Mouse (Mus musculus) limb, embryonic 12.5 days (tissue): ENCODE measurements at regions not wholly inside any gene's neighbourhood (a gene's known extent, or its start where the extent isn't known, plus 50 kb on each side); places are given as distances from the start of the nearest gene placed in this dataset.

Experiments
- ATAC-seq: fragments of 200-750 bp; cut with Nextera tagmentation; 2 replicates; pipeline ENCODE4 v1.8.0; 2017; ENCODE audit warnings: low read depth, moderate TSS enrichment; ENCODE audit not compliant: insufficient number of reproducible peaks, insufficient read depth, low FRiP score, low TSS enrichment
- H3K27ac ChIP-seq: fragments of 300-500 bp; sonication (generic); 2 replicates; pipeline ENCODE4 v1.5.1; 2016; ENCODE audit warnings: mild to moderate bottlenecking, moderate library complexity
- H3K27me3 ChIP-seq: fragments of 300-500 bp; sonication (generic); 2 replicates; pipeline ENCODE4 v1.6.1; 2016; ENCODE audit warnings: mild to moderate bottlenecking, moderate library complexity
- H3K36me3 ChIP-seq: fragments of 300-500 bp; sonication (generic); 2 replicates; pipeline ENCODE4 v1.6.1; 2016; ENCODE audit warnings: mild to moderate bottlenecking, moderate library complexity
- H3K4me1 ChIP-seq: fragments of 300-500 bp; sonication (generic); replicated peaks from 2 replicates; pipeline ENCODE4 v1.6.1; 2016
- H3K4me2 ChIP-seq: fragments of 300-500 bp; sonication (generic); 2 replicates; pipeline ENCODE4 v1.6.1; 2016; ENCODE audit warnings: mild to moderate bottlenecking, moderate library complexity
- H3K4me3 ChIP-seq: fragments of 300-500 bp; sonication (generic); replicated peaks from 2 replicates; pipeline ENCODE4 v1.5.1; 2016; ENCODE audit warnings: mild to moderate bottlenecking
- H3K9ac ChIP-seq: fragments of 300-500 bp; sonication (generic); replicated peaks from 2 replicates; pipeline ENCODE4 v1.6.1; 2016; ENCODE audit warnings: mild to moderate bottlenecking, moderate library complexity
- H3K9me3 ChIP-seq: fragments of 300-500 bp; sonication (generic); 2 replicates; pipeline ENCODE4 v1.6.1; 2016; ENCODE audit warnings: mild to moderate bottlenecking, moderate library complexity
- WGBS: fragments of 180-500 bp; shearing (Covaris S2); methylation state at CpG from one replicate; pipeline ENCODE4 v1.1.7; 2016; 5-methylcytosine and 5-hydroxymethylcytosine counted together

DNA sequence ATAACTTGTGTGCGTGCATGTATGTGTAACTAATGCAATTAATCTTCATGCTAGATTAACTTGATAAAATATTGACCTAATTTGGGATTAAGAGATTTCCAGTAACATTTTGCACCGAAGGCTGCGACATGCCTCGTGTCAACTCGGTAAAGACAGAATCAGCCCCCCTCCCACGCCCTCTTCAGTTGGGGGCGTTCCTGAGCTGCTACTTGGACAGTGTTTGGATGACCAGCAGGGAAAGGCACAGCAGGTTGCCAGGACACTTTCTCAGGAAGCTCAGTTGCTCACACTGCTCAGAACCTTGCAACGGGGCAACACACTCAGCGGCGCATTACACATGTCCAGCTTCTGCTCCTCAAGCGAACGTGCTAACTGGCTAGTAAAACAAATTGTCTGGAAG, 326.2 kb upstream of the Fam241a start:
- no peaks in the 10 kb centered on the region for H3K36me3 ChIP-seq
- WGBS, result 45% methylated on average over 12 of the region's 12 CpGs
- H3K4me3 ChIP-seq, result no peak overlapping the region
- no peak overlapping the region for H3K4me2 ChIP-seq
- no peak overlapping the region for H3K27ac ChIP-seq
- no peaks in the 10 kb centered on the region for H3K27me3 ChIP-seq
- H3K4me1 ChIP-seq, result peaks cover 3% of the 10 kb centered on the region
- H3K9me3 ChIP-seq, result no peaks in the 10 kb centered on the region
- ATAC-seq, result no peak
- no peak overlapping the region for H3K9ac ChIP-seq

DNA sequence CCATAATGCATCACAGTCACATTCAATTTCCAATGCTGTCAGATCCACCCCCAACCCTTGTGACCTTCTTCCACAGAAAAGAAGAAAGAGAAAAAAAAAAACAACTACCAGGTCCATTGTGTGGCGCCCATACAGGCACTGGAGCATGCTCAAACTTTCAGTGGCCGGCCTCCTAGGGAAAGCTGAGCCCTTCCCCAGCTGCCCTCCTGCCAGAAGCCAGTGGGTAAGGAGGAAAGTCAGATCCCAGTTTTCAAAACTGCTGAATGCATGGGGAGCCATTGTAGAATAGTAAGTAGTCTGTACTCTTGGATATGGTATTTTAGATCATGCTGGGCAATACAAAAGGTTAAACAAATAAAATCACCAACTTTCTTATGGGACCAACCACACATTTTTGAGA, 325.5 kb upstream of the Fam241a start:
- no peak overlapping the region for H3K4me2 ChIP-seq
- no peak overlapping the region for H3K4me3 ChIP-seq
- H3K27ac ChIP-seq, result no peak overlapping the region
- 74% methylated on average over 2 of the region's 2 CpGs for WGBS
- H3K36me3 ChIP-seq, result no peaks in the 10 kb centered on the region
- no peaks in the 10 kb centered on the region for H3K27me3 ChIP-seq
- H3K9me3 ChIP-seq, result no peaks in the 10 kb centered on the region
- no peak overlapping the region for H3K9ac ChIP-seq
- no peak for ATAC-seq
- peaks cover 3% of the 10 kb centered on the region for H3K4me1 ChIP-seq

- Histone ChIP-seq H3K9ac (no peak overlapping the region), H3K27ac (no peak overlapping the region), H3K4me1 (peaks cover 3% of the 10 kb centered on the region), H3K36me3 (no peaks in the 10 kb centered on the region), H3K9me3 (no peaks in the 10 kb centered on the region), H3K4me3 (no peak overlapping the region), H3K4me2 (no peak overlapping the region), H3K27me3 (no peaks in the 10 kb centered on the region)
- ATAC-seq, result no peak
- 80% methylated on average over 8 of the region's 8 CpGs for WGBS
These were observed 324.8 kb upstream of the Fam241a start for GRCm38 (mm10) chr3:128220776-128221550.

DNA sequence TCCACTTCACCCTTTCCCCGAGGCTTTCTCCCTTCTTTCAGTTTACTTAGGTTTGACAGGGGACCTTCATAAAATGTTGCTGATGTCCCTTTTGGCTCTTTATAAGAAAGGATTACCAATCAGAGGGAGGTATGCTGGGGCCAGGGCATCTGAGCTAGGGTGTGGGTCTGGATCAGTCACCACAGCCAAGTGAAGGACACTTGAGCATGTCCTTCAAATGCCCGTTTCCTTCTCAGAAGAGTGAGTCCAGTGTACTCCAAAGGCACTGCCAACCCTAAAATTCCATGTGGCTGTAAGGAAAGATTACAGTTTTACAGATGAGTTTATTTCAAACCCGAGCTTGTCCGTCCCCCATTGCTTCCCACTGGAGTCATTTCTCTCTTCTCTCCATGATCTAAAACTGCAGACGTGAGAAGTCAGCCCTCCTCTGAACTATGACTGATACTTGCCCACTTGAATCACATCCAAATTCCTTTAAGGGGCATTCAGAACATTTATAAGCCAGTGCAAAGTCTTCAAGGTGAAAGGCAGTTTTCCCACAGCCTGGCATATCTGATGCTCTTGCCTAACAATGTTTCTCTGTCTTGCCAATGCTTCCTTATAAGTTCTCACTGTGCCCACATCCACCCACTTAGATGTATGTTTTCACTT, 321.8 kb upstream of the Fam241a start:
- no peak overlapping the region for H3K4me2 ChIP-seq
- no peaks in the 10 kb centered on the region for H3K36me3 ChIP-seq
- H3K9ac ChIP-seq, result no peak overlapping the region
- no peak for ATAC-seq
- no peak overlapping the region for H3K27ac ChIP-seq
- no peaks in the 10 kb centered on the region for H3K9me3 ChIP-seq
- WGBS, result 77% methylated on average over 5 of the region's 5 CpGs
- H3K4me3 ChIP-seq, result no peak overlapping the region
- no peaks in the 10 kb centered on the region for H3K27me3 ChIP-seq
- H3K4me1 ChIP-seq, result peaks cover 3% of the 10 kb centered on the region

DNA sequence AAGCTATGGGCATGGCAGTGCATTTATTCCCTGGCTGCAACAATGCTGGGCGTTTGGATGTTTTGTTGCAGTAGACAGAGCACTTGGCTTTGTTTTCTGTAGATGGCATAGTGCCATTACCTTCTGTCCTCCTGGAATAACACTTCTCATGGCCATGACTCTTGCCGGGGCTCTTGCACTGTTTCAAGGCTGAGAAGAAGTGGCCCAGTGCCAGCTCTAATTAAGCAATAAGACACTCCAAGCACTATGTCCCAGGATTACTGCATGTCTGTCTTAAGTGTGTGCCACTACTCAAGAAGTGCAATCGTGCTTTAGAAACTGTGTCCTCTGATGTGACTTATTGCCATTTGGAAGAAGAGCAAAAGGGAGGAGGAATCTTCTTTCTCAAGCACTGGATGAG, 316.1 kb upstream of the Fam241a start:
- ATAC-seq, result no peak

DNA sequence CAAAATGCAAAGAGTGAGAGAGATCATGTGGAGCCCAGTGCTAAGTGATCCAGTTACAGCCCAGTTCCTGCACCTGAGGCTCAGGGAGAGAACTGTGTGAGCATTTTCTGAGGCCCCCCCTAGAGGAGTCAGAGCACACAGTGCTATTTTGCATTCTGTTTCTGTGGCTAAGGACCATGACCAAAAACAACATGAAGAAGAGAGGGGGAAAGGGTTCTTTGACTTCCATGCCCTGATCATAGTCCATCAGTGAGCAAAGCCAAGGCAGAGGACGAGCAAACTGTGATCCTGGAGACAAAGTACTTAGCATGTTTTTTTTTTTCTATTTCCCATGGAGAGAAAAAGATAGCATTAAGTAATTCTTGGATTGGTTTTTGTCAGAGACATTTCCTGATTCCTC, 314.5 kb upstream of the Fam241a start:
- WGBS, result 64% methylated on average over 1 of the region's 1 CpGs
- no peaks in the 10 kb centered on the region for H3K9me3 ChIP-seq
- H3K4me2 ChIP-seq, result no peak overlapping the region
- H3K4me3 ChIP-seq, result no peak overlapping the region
- H3K27me3 ChIP-seq, result no peaks in the 10 kb centered on the region
- ATAC-seq, result no peak
- H3K9ac ChIP-seq, result no peak overlapping the region
- no peak overlapping the region for H3K27ac ChIP-seq
- no peaks in the 10 kb centered on the region for H3K4me1 ChIP-seq
- H3K36me3 ChIP-seq, result no peaks in the 10 kb centered on the region

More for the DNA sequence above, 316.1 kb upstream of the Fam241a start:
- H3K27me3 ChIP-seq, result no peaks in the 10 kb centered on the region
- no peaks in the 10 kb centered on the region for H3K4me1 ChIP-seq
- H3K9ac ChIP-seq, result no peak overlapping the region
- 60% methylated on average over 3 of the region's 3 CpGs for WGBS
- H3K9me3 ChIP-seq, result no peaks in the 10 kb centered on the region
- H3K36me3 ChIP-seq, result no peaks in the 10 kb centered on the region
- no peak overlapping the region for H3K4me2 ChIP-seq
- H3K4me3 ChIP-seq, result no peak overlapping the region
- H3K27ac ChIP-seq, result no peak overlapping the region

- no peaks in the 10 kb centered on the region for H3K27me3 ChIP-seq
- no peak overlapping the region for H3K4me3 ChIP-seq
- no peak overlapping the region for H3K27ac ChIP-seq
- no peak for ATAC-seq
- H3K9me3 ChIP-seq, result no peaks in the 10 kb centered on the region
- H3K4me2 ChIP-seq, result no peak overlapping the region
- H3K36me3 ChIP-seq, result no peaks in the 10 kb centered on the region
- H3K4me1 ChIP-seq, result no peaks in the 10 kb centered on the region
- 58% methylated on average over 3 of the region's 3 CpGs for WGBS
- H3K9ac ChIP-seq, result no peak overlapping the region
These were observed 310.8 kb upstream of the Fam241a start for GRCm38 (mm10) chr3:128206948-128207347.

GRCm38 (mm10) chr3:128206483-128206882, 310.4 kb upstream of the Fam241a start:
- 93% methylated on average over 1 of the region's 1 CpGs for WGBS
- no peak overlapping the region for H3K4me3 ChIP-seq
- no peak overlapping the region for H3K4me2 ChIP-seq
- no peak overlapping the region for H3K9ac ChIP-seq
- H3K27ac ChIP-seq, result no peak overlapping the region
- no peaks in the 10 kb centered on the region for H3K27me3 ChIP-seq
- ATAC-seq, result no peak
- H3K9me3 ChIP-seq, result no peaks in the 10 kb centered on the region
- H3K36me3 ChIP-seq, result no peaks in the 10 kb centered on the region
- no peaks in the 10 kb centered on the region for H3K4me1 ChIP-seq

GRCm38 (mm10) chr3:128200574-128201235, 304.6 kb upstream of the Fam241a start:
- H3K4me3 ChIP-seq, result no peak overlapping the region
- peaks cover 10% of the 10 kb centered on the region; the same call in 1 of the 2 replicates for H3K4me1 ChIP-seq
- no peaks in the 10 kb centered on the region for H3K36me3 ChIP-seq
- H3K27ac ChIP-seq, result no peak overlapping the region
- ATAC-seq, result no peak
- no peaks in the 10 kb centered on the region for H3K9me3 ChIP-seq
- WGBS, result 64% methylated on average over 5 of the region's 5 CpGs
- no peak overlapping the region for H3K9ac ChIP-seq
- H3K4me2 ChIP-seq, result no peak overlapping the region
- peaks cover 8% of the 10 kb centered on the region; the same call in 1 of the 2 replicates for H3K27me3 ChIP-seq

GRCm38 (mm10) chr3:128199466-128199865, 303.3 kb upstream of the Fam241a start:
- WGBS, result 74% methylated on average over 2 of the region's 2 CpGs
- peaks cover 12% of the 10 kb centered on the region; the same call in 1 of the 2 replicates for H3K27me3 ChIP-seq
- no peaks in the 10 kb centered on the region for H3K9me3 ChIP-seq
- H3K4me3 ChIP-seq, result no peak overlapping the region
- no peak overlapping the region for H3K27ac ChIP-seq
- no peak overlapping the region for H3K4me2 ChIP-seq
- no peaks in the 10 kb centered on the region for H3K36me3 ChIP-seq
- peaks cover 10% of the 10 kb centered on the region; the same call in 1 of the 2 replicates for H3K4me1 ChIP-seq
- no peak for ATAC-seq
- no peak overlapping the region for H3K9ac ChIP-seq

DNA sequence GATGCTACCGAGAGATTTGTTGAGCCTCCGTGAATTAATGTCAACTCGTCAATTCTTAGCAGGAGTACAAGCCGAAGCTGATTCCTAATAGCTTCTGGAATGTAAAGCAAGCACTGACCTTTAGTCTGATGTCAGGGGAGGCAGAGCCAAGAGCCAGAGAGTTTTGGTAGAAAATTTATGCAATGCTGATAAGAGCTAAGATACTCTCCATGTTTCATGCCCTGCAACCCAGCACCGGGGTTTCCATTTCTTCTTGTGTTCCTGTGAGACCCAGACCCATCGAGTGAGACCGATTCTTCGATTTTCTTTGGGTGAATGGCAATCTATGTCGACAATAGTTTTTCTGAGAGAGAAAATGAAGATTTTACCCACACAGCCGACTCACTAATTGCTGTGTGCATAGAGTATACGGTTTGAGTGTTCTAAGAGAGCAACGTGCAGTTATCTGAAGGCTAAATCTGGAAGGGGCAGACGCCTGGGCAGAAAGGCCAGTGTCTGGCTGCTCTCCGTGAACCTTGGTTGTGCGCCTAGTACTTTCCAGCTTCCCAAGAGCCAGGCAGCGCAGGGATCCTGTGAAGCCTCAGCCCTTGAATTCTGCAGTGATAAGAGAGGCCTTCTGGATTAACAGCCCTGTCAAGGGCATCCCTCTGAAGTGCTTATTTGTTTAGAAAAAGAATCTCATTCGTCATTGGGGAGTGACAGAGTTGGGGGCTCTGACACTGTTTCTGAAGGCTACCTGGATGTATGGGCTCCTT, 296.1 kb upstream of the Fam241a start:
- H3K4me2 ChIP-seq, result no peak overlapping the region
- 46% methylated on average over 17 of the region's 17 CpGs for WGBS

More for the DNA sequence above, 296.1 kb upstream of the Fam241a start:
- Histone ChIP-seq H3K9ac (no peak overlapping the region), H3K4me3 (no peak overlapping the region), H3K36me3 (no peaks in the 10 kb centered on the region), H3K4me1 (no peaks in the 10 kb centered on the region), H3K27ac (no peak overlapping the region), H3K9me3 (no peaks in the 10 kb centered on the region), H3K27me3 (peaks cover 27% of the 10 kb centered on the region)
- no peak for ATAC-seq
